Mouse (Mus musculus): ENCODE results near the gene Cep72.
A peak's percentile ranks its signal among the peaks of the same experiment; 100 is the strongest.
"Not testable (repeated sequence)": the region's sequence is repeated elsewhere in the genome, so short reads cannot be mapped to it uniquely, and the experiment has no call there.

Gene Cep72

GRCm38 (mm10) chr13:74031133-74031532 lies 31.0 kb downstream of the Cep72 start:
- DNase-seq (ENCODE audit: extremely low read depth, low read depth) = no peak

- no peak for DNase-seq (ENCODE audit: extremely low read depth, low read depth)
These were observed 31.4 kb downstream of the Cep72 start for GRCm38 (mm10) chr13:74030691-74031090.

GRCm38 (mm10) chr13:74029013-74029412 lies 33.1 kb downstream of the Cep72 start:
- no peak for DNase-seq (ENCODE audit: extremely low read depth, low read depth)

DNA sequence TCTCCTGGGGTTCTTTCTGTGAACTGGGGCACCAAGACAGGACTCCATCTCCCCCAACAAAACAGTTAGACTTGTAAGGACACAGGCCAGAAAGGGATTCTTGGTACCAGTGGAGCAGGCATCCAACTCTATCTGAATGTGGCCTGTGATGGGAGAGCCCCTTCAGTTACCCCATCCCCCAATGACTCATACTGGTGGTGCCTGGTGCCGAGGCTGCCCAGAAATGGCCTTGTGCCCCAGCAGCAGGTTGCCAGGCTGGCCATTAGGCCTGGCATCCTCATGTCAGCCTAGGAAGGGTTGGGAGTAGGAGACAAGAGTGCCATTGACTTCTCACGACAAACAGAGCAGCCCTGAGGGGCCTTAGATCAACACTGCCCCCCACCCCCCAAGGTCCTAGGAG lies 34.0 kb downstream of the Cep72 start:
- DNase-seq (ENCODE audit: extremely low read depth, low read depth) = no peak

DNA sequence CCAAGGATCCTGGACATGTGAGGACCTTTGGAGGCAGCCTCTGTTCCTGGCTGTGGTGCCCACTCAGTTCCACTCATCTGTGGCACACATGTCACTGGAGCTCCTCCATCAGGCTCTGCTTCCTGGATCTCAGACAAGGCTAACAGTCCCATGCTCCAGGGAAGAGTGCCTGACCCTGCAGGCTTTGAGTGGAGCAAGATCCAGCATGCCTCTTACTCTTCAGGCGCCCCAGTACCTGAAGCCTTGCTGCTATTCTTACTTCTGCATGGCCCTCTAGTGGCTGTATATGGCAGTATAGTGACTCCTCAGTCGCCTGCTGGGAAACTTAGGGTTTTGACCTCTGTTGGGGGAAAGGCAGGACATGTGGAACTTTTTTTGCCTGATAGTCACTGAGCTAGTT lies 35.9 kb downstream of the Cep72 start:
- DNase-seq (ENCODE audit: extremely low read depth, low read depth) = no peak

GRCm38 (mm10) chr13:74025151-74026081 lies 36.7 kb downstream of the Cep72 start:
- DNase-seq (ENCODE audit: extremely low read depth, low read depth) = no peak

GRCm38 (mm10) chr13:74019006-74019405 lies 43.1 kb downstream of the Cep72 start:
- not testable (repeated sequence) for DNase-seq (ENCODE audit: extremely low read depth, low read depth)

DNA sequence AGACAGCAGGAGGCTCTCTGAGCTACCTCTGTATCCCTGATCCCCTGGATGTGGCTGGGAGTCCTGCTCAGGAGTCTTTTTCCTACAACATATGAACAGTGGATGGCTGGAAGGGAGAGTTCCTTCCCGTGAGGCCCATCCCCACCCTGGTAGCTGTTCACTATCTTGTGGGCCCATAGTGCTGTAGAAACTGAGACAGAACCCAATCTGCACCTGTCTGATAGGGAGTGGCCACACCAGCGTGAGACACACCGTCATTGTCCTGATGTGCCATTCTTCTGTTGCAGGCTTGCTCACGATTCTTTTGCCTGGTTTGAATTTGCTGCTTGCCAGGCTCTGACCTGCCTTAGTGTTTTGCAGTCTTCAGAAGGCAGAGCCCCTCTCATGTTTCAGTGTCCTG lies 44.7 kb downstream of the Cep72 start:
- no peak for DNase-seq (ENCODE audit: extremely low read depth, low read depth)

GRCm38 (mm10) chr13:74015908-74016307 lies 46.2 kb downstream of the Cep72 start:
- DNase-seq (ENCODE audit: extremely low read depth, low read depth) = no peak

DNA sequence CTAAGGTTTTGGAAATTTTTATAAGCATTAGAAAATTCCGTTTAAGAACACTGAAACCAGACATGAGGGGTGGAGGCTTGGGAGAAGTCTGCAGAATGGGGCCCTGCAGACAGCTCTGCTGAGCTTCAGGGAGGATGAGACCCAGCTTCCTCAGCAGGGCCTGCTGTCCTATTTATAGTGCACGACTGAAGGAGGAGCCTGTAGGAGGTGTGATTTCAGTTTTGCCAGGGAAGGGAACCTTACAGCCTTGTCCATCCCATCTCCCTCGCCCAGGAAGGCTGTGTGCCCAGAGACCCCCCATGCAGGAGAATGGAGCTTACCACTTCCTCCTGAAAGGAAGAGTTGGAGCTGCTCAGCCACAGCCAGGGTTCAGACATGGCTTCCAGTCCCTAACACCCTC lies 51.4 kb downstream of the Cep72 start:
- DNase-seq (ENCODE audit: extremely low read depth, low read depth) = no peak

GRCm38 (mm10) chr13:74009791-74010614 lies 52.1 kb downstream of the Cep72 start:
- DNase-seq (ENCODE audit: extremely low read depth, low read depth) = no peak

DNA sequence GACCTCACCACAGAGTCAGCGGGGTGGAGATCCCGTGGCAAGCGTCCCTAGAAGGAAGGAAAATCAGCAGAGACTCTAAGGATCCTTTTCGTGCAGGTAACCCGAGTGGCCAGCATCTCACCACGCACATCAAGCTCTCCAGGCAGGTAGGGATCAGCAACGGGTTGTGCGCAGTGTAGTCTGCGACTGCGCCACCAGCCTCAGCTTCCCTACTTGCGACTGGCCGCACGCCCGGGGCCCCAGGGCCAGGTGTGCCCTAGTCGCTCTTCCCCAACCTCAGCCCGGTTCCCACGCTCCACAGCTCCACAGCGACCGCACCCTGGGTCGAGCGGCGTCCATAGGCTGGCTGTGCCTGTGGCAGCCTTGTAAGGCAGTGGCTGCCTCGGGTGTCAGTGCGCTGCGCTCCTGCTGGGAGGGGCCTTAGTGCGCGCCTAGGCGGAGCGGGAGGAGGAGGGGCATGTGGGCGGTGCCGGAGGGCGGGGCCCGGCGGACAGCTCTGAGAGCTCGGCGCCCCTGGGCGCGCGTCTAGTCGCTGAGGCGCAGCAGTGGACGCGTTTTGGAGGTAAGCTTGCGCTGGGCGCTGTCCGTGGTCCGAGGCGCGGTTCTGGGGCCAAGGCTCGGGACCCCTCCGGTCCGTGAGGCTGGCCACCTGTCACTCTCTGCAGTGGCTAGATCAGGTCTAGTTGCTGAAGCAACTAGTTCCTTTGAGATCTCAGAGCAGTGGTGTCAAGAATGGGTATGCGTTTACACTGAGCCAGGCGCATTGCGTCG lies 53.0 kb downstream of the Cep72 start, which contains the start of gene Tppp:
Tppp (plus strand) TSS at position 460 of the 771 bp plus-strand sequence.
- peak; percentile 73 for DNase-seq (ENCODE audit: extremely low read depth, low read depth)

GRCm38 (mm10) chr13:74008216-74008615 lies 53.9 kb downstream of the Cep72 start:
- DNase-seq (ENCODE audit: extremely low read depth, low read depth) = not testable (repeated sequence)

GRCm38 (mm10) chr13:74006881-74007280 lies 55.2 kb downstream of the Cep72 start:
- not testable (repeated sequence) for DNase-seq (ENCODE audit: extremely low read depth, low read depth)

DNA sequence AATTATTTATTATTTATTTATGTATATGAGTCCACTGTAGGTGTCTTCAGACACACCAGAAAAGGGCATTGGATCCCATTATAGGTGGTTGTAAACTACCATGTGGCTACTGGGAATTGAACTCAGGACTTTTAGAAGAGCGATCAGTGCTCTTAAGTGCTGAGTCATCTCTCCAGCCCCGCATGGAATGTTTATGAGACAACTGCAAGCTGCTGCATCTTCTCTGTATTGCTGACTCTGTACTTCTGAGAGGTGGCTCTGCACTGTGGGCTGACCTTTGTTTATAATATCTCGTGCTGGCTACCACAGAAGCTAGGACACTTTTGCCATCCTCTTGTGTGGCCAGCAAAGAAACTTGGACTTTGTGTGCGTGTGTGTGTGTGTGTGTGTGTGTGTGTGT lies 60.6 kb downstream of the Cep72 start:
- no peak for DNase-seq (ENCODE audit: extremely low read depth, low read depth)

- DNase-seq (ENCODE audit: extremely low read depth, low read depth) = no peak
These were observed 61.1 kb downstream of the Cep72 start for GRCm38 (mm10) chr13:74000961-74001360.

DNA sequence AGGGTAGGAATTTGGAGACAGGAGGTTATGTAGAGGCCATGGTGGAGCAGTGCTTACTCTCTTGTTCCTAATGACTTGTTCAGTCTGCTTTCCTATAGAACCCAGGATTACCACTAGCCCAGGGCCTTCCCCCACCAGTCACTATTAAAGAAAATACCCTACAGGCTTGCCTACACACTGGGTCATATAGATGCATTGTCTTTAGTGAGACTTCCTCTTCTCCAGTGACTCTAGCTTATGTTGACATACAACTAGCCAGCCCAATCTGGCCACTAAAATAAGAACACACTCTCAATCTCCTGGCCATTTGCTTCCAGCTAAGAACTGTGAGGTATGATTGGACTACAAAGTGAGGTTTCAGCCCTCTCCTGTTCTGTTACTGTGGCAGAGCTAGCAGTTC lies 61.6 kb downstream of the Cep72 start:
- no peak for DNase-seq (ENCODE audit: extremely low read depth, low read depth)

DNA sequence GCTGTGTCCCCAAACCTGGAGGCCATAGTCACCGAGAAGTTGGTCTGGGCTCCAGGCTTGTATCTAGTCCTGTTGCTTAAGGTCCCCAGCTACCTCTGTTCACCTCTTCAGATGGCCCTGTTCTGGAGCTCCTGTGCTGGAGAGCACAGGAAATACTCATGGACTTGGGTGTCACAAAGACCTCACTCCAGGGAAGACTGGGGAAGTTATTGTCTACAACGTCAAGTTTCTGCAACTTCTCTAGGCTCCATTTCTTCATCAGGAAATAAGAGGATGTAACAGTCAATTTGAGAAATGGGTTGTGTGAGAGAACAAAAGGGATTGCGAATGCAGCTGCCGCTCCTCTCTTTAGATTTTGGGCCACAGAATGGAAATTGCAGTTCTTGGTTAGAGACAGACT lies 65.6 kb downstream of the Cep72 start:
- no peak for DNase-seq (ENCODE audit: extremely low read depth, low read depth)

- DNase-seq (ENCODE audit: extremely low read depth, low read depth) = no peak
These were observed 70.8 kb downstream of the Cep72 start for GRCm38 (mm10) chr13:73991267-73991666.

- DNase-seq (ENCODE audit: extremely low read depth, low read depth) = peak; percentile 93
These were observed 71.3 kb downstream of the Cep72 start for GRCm38 (mm10) chr13:73990761-73991160.

GRCm38 (mm10) chr13:73990325-73990724 lies 71.8 kb downstream of the Cep72 start:
- DNase-seq (ENCODE audit: extremely low read depth, low read depth) = no peak

Data from MEL-GATA-1-ER (cell line).